Mouse (Mus musculus) spleen, postnatal 4 days (tissue): ENCODE results near the gene Impg2.

Source experiments
- DNase-seq, 2 experiments: peaks; one replicate each; pipeline ENCODE4 v3.0.0; 2022; ENCODE audit warnings: low spot score in 2 of 2

The Impg2 gene

DNA sequence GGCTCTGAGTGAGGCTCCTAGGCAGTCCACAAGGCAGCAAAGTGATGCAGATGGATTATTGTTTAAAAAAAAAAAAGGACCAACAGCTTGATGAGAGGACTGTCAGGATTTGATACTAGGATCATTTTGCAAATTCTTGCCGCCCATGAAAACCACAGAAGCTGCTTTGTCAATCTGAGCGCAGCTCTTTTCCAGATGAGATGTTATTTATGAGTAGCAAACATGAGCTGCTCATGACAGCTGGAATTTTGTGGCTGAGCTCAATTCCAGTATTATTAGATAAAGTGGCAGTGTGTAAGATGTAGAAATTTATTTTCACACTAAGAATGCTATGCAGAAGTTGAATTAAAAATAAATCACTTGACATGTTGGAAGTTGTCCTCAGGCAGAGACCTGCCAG lies 94.7 kb downstream of the Impg2 start:
- no peak for DNase-seq

DNA sequence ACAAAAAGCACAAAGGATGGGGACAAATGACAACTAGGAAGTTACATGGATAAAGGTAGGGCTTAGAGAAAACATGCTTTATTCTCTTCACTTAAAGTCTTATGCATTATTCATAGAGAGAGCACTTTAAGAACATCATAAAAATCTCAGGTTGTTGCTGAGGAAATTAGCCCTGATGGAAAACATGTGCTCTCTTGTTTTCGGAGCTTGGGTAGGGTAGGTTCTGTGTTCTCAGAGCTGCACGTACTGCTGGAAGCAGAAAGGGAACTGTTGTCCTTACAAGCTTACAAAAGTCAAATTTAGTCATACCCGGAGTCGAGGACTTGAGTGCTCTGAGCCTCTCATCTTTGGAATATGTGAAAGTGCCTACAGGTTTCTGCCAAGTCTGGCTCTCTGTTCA lies 98.9 kb downstream of the Impg2 start:
- no peak for DNase-seq

DNA sequence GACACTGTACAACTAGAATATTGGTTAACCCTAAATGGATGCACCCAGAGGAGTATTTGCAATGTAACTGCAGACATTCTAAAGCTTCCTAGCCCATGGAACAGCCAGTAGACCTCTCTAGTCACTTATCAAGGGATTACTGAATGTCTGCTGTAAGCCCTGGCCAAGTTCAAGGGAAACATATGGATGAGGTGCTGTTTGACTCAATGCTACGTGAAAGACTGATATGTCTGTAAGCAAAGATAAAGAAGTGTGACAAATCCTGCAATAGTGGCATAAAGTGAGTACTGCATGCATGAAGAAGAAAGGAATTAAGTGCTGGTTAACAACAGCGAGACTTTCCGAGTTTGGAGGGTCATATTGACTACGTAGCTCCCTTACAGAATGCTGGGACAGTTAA lies 100.1 kb downstream of the Impg2 start:
- no peak for DNase-seq

DNA sequence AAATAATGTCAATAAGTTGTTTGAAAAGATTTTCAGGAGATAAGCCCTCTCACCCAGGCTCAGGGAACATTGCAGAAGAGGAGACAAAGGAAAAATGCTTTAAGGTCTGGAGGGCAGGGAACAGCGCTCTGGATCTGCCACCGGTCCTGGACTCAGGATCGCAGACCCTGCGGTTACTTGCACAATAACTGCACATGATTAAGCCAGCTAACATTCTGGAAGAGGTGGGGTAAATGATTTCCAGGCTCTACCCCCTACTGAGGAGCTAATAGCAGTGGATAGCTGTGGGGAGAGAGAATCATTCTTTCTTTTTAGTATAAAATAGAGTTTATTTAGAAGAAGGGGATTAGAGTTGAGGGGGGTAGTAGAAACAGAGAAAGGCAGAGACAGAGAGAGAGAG lies 103.5 kb downstream of the Impg2 start:
- no peak for DNase-seq

DNA sequence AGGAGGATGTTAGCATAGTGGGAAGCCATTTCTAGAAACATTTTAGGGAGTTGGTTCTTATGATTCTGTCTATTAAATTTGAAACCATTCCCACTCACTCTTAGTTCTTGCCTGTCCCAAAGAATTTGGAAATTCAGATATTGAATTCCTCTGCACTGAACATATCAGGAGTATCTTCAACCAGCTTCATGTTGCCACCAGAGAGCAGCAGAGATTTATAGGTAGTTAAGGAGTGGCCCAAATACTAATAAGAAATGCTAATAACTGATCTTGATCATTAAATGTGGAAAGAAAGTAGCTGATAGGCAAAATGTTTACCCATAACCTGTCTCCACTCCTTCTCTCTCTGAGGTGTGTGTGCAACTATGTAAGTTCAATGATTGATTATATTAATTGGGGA lies 107.2 kb downstream of the Impg2 start:
- no peak for DNase-seq
